Mouse (Mus musculus): ENCODE results near the gene 1700018G05Rik. TPM values are rescaled to one million over a fixed set of nuclear protein-coding genes. Genes with fewer than 3 reads are reported as not detected.
"Not testable (repeated sequence)": the region's sequence is repeated elsewhere in the genome, so short reads cannot be mapped to it uniquely, and the experiment has no call there.

The 1700018G05Rik gene
- polyA plus RNA-seq (2017; shearing (Covaris generic)) = not detected

DNA sequence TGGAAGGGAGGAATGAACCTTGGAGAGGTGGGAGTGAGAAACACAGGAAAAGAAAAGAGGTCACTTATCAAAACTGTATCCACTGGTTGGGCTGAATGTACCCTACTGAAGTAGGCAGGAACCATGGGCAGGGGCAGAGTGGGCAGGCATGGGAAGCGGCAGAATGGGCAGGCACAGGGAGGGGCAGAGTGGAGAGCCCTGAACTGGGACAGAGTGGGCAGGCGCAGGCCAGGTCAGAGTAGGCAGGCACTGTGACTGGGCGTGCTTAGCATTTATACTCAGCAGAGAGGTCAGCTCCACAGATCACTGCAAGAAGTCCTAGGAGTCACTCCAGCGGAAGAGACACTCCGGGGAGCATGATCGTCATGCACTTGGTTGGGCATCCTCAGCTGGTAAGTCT is at the start of gene 1700018G05Rik:
Gene 1700018G05Rik, plus strand, starts transcription at position 301 of the 400 bp plus-strand sequence.
- ATAC-seq = not testable (repeated sequence)

DNA sequence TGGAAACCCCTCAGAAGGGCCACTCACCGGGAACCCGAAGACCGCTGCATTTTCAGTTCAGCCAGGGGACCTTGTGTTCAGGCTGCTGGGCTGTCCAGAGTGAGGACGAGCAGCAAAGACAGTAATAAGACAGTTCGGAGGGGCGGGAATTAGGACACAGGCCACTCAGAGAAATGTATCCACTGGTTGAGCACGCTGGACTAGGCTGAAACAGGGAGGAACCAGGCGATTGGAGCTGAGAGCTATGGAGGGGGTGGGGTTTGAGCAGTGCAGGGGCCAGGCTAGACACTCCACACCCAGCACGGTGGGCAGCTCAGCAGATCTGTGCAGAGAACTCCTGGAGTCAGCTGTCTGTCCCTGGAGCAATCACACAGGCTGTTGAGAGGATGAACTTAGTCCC is 19.6 kb upstream of the 1700018G05Rik start, which contains the start of the genes Dmrtc1a and 1700011M02Rik:
Gene Dmrtc1a, minus strand, starts transcription at position 101 of the 400 bp plus-strand sequence.
Gene 1700011M02Rik, plus strand, starts transcription at position 319 of the 400 bp plus-strand sequence.
- not testable (repeated sequence) for ATAC-seq

DNA sequence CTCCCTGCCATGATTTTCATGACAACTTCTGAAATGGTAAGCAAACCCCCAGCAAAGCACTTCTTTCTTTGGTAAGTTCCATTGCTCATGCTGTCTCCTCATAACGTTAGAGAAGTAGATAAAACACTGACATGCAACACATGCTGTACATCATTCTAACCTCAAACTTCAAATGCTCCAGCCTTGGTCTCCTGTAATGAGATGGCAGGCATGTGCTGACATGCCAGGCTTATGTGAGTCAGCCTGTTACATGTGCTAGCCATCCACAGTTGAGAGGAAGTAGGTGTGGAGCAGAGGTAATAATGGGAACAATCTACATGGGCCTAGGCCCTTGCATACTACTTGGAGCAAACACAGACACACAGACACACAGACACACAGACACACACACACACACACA is 13.3 kb upstream of the 1700018G05Rik start:
- not testable (repeated sequence) for ATAC-seq

DNA sequence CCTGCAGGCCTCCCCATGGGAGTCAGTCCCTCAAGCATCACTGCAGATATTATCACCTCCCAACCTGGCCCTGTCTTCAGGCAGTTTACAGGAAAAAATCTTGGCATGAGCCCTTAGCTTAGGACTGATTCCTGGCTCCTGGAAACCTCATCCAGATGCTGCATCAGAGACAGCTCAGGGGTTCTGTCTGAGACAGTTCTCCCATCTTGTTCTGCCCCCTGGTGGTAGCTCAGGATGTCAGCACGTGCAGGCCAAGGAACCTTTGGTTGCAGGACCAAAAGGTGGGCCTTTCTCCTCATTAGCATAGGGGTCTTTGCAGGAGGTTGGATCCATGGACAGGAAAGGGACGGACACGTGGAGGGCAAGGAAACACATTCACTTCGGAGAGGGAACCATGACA is 1.5 kb upstream of the 1700018G05Rik start:
- ATAC-seq = not testable (repeated sequence)

DNA sequence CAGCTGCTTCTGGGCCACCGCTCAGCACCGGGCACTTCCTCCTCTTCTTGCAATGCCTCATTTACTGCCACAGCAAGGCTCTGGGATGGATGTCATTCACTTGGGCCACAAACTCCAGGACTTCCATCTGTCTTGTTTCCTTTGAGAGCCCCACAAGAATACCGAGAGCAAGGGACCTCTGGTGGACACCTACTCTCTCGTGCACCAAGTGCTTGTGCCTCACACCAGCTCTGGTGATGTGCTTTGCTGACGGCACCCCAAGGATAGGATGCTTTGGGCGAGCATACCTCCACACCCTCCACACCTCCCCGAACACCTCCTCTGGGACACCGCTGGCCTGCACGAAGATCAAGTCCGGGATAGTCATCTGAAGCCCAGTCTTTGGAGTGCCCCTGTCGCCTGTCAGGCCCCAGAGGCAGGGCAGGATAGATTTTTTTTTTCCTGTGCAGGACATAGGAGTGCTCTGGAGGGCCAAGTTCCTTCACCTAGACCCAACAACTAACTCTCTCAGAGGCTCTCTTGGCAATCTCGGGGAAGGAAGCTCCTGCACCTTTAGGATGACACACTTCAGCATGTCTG is 4.9 kb downstream of the 1700018G05Rik start:
- ATAC-seq = no peak

DNA sequence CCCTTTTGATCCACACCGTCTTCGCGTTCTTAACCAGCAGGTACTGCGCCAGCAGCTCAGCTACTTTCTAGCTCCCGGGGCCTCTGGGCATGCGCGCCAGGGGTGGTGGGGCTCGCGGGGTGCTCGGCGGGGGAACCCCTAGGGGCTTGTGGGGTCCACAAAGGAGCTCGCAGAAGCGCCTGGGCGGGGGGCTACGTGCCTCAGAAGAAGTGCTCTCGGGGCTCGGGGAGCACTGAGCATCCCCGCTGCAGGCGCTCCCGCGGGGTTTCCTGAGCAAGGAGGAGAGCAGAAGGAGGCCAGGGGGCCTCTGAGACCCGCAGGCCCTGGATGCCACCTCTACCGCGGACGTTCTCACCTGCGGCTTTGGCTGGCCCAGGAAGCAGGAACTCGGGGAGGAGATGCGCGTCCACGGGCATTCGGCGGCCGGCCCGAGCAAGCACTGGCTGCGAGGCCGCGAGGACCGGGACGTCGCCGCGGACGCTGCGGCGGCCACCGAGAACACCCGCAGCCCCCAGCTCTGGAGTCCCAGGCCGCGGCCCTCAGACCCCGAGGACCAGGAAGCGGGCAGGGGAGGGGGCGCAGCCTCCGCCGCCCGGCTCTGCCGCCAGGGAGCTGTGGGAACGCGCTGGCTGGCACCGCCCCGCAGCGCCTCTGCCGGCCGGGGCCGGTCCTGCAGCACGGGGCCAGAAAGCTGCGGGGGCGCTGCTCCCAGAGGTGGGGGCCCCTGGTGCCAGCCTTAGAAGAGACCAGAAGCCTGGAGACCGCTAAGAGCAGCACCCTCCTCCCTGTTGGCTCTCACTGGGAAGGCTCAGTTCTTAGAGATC is 5.6 kb downstream of the 1700018G05Rik start:
- peak; percentile 63 for ATAC-seq

DNA sequence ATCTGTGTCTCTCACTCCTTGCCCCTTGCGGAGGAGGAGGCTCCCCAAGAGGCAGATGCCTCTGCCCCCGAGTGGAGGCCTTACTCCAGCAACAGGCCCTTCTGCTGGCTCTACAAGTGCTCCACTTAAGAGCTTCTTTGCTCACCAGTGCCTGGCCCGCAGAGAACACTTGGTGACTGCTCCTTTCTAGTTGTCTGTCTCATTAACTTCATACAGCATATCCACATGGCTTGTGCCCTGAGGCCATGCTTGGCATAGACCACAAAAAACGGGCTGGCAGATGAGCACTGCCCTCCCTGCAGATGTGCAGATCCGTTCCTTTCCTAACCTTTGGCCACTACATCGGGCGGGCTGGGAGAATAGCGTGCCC is 6.2 kb downstream of the 1700018G05Rik start:
- ATAC-seq = no peak

DNA sequence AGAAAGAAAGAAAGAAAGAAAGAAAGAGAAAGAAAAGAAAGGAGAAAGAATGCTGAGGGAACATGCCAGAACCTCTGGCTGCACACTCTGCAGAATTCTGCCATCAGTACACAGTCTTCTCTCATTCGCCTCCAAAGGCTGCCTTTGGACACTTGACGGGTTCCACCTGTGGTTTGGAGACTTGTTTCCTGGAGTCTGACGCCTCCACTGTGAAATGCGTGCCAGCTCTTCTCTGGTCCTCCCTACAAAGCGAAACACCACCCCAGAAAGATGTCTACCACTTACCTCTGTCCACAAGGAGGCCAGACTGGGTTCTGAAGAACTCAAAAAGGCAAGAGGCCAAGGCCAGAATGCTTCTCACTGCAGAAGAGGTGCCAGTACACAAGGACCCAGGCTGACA is 8.6 kb downstream of the 1700018G05Rik start:
- no peak for ATAC-seq

DNA sequence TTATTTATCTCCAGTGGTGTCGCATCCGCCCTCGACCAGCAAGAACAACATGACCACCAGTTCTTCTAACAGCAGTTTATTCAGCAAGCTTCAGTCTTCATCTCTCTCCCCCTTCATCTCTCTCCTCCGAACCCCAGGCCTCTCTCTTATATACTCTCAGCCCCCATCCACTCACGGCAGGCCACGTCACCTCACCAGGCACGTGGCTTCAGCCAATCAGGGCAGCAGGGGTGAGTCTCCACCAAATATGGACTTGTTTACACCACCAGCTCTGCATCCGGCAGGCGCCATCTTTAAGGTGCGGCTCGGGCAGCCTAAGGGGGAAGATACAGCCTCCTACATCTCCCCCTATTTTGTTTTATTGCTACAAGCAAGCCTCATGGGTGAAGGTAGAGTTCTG is 22.0 kb downstream of the 1700018G05Rik start:
- not testable (repeated sequence) for ATAC-seq

DNA sequence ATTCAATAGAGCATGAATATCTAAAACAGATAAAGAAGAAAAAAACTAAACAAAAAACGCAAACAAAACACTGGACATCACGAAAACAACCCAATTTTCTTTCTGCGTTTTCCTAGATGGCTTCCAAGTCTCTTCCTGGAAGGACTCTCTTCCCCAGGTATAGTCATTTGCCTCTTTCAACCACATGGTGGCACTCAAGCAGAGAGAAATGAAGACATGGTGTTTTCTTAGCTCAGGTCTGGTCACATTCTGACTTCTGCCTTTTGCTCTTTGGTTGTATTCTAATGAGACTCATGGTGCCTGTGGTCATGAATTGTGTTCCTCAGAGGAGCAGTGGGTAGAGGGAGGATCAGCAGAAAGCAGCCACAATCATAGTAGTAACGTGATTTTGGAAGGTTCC is 30.7 kb downstream of the 1700018G05Rik start:
- no peak for ATAC-seq

DNA sequence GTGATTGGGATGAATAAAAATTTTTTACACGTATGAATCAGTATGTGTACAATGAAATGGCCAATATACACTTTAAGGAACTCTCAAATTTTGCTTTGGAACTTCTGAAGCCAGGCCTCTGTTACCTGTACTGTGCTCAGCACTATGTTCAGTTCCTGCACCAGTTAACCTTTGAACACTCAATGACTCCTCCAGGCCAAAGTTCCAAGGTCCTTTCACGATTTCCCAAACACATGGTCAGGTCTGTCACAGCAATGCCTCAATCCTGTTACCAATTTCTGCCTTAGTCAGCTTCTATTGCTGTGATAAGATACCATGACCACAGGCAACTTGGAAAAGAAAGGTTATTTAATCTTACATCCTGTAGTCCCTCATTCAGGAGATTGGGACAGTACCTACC is 32.4 kb downstream of the 1700018G05Rik start:
- no peak for ATAC-seq

Other genes with a start within 250 kb of the 1700018G05Rik start
- gene Gm3880, start 241.4 kb upstream of the 1700018G05Rik start, polyA plus RNA-seq (2017; shearing (Covaris generic)) = not detected
- gene Gm9112, start 220.7 kb upstream of the 1700018G05Rik start, polyA plus RNA-seq (2017; shearing (Covaris generic)) = not detected
- gene Dmrtc1b, start 220.5 kb upstream of the 1700018G05Rik start, polyA plus RNA-seq (2017; shearing (Covaris generic)) = not detected
- gene Dmrtc1c1, start 125.4 kb upstream of the 1700018G05Rik start, polyA plus RNA-seq (2017; shearing (Covaris generic)) = not detected
- not detected for gene Dmrtc1c2, start 73.8 kb upstream of the 1700018G05Rik start, polyA plus RNA-seq (2017; shearing (Covaris generic))
- gene 1700031F05Rik, start 60.4 kb upstream of the 1700018G05Rik start, polyA plus RNA-seq (2017; shearing (Covaris generic)) = not detected
- gene Dmrtc1a, start 19.7 kb upstream of the 1700018G05Rik start, polyA plus RNA-seq (2017; shearing (Covaris generic)) = not detected
- not detected for gene 1700011M02Rik, start 19.5 kb upstream of the 1700018G05Rik start, polyA plus RNA-seq (2017; shearing (Covaris generic))